Mouse (Mus musculus) hindbrain, embryonic 14.5 days (tissue): ENCODE measurements around the gene 2310057J18Rik. TPM values are rescaled to one million over a fixed set of nuclear protein-coding genes. Genes with fewer than 3 reads are reported as not detected.
"Not testable (repeated sequence)": the region's sequence is repeated elsewhere in the genome, so short reads cannot be mapped to it uniquely, and the experiment has no call there.

Experiments used
- ATAC-seq: fragments of 200-750 bp; cut with Nextera tagmentation; 2 replicates; pipeline ENCODE4 v1.8.0; 2017; ENCODE audit warnings: moderate number of reproducible peaks, mild to moderate bottlenecking, moderate TSS enrichment, moderate library complexity; ENCODE audit not compliant: low FRiP score
- DNase-seq: peaks from one replicate; pipeline ENCODE4 v3.0.0-alpha.2; 2015; ENCODE audit warnings: low spot score
- H3K27ac ChIP-seq: fragments of 300-500 bp; sonication (generic); 2 replicates; pipeline ENCODE4 v1.5.1; 2014; ENCODE audit warnings: mild to moderate bottlenecking, moderate library complexity
- H3K27me3 ChIP-seq: fragments of 300-500 bp; sonication (generic); 2 replicates; pipeline ENCODE4 v1.6.1; 2014; ENCODE audit warnings: mild to moderate bottlenecking, low read length, mixed read lengths; ENCODE audit not compliant: control insufficient read depth, insufficient read depth
- H3K36me3 ChIP-seq: fragments of 300-500 bp; sonication (generic); replicated peaks from 2 replicates; pipeline ENCODE4 v1.6.1; 2014; ENCODE audit not compliant: control insufficient read depth, insufficient read depth
- H3K4me1 ChIP-seq: fragments of 300-500 bp; sonication (generic); replicated peaks from 2 replicates; pipeline ENCODE4 v1.6.1; 2014; ENCODE audit warnings: antibody characterized with exemption, low read length, mixed read lengths; ENCODE audit not compliant: control insufficient read depth, insufficient read depth
- H3K4me2 ChIP-seq: fragments of 300-500 bp; sonication (generic); replicated peaks from 2 replicates; pipeline ENCODE4 v1.6.1; 2014; ENCODE audit warnings: mild to moderate bottlenecking, moderate library complexity
- H3K4me3 ChIP-seq: fragments of 300-500 bp; sonication (generic); replicated peaks from 2 replicates; pipeline ENCODE4 v1.5.1; 2014; ENCODE audit warnings: mild to moderate bottlenecking, low read length
- H3K9ac ChIP-seq: fragments of 300-500 bp; sonication (generic); 2 replicates; pipeline ENCODE4 v1.6.1; 2014
- H3K9me3 ChIP-seq: fragments of 300-500 bp; sonication (generic); 2 replicates; pipeline ENCODE4 v1.6.1; 2016; ENCODE audit warnings: low read length; ENCODE audit not compliant: control insufficient read depth
- WGBS: fragments of 180-500 bp; shearing (Covaris S2); extraction: QIAGEN DNeasy Blood & Tissue Kit; methylation state at CpG from one replicate; pipeline ENCODE4 v1.1.7; 2014; 5-methylcytosine and 5-hydroxymethylcytosine counted together
- polyA plus RNA-seq: library from polyadenylated mRNA; unstranded; fragments of >200 nt; fragmentation: Nextera tagmentation; extraction: Ambion mirVana; gene quantifications from 2 replicates; pipeline ENCODE4 v1.2.1, GENCODE M21; 2014

Gene 2310057J18Rik
- not detected in 2 replicates for polyA plus RNA-seq

DNA sequence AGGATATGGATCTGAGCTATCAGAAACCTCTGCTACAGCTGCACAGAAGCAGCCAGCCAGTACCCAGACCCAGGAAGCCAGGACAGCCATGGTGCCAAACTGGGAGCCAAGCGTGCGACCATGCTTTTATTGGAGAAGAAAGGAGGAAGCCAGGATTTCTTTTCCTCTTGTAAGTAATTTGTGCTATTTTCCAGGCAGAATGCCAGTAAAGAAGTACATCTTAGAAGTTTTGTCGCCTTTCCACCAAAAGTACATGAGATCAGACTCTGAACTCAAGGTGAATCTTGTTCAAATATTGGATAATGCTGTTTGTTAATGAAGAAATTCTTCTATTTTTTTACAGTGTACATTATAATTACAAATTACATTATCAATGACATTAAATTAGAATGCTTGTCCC, at the start of gene 2310057J18Rik:
2310057J18Rik (minus strand) TSS at position 101 of the 400 bp plus-strand sequence.
- H3K36me3 ChIP-seq: no peaks in the 10 kb centered on the region
- ATAC-seq: no peak

GRCm38 (mm10) chr10:29029960-29030359, 43.9 kb upstream of the 2310057J18Rik start:
- not testable (repeated sequence) for H3K27ac ChIP-seq
- 0 out of 2 replicates have a peak, but pooled peaks have one; percentile 37 for ATAC-seq
- 96% methylated on average over 10 of the region's 20 CpGs for WGBS

More for the DNA sequence above, at the start of gene 2310057J18Rik:
- Histone ChIP-seq H3K4me2 (no peak within 1 kb of the TSS), H3K9me3 (no peaks in the 10 kb centered on the region), H3K4me1 (no peaks in the 10 kb centered on the region), H3K27ac (no peak within 1 kb of the TSS), H3K4me3 (no peak within 1 kb of the TSS), H3K9ac (no peak within 1 kb of the TSS), H3K27me3 (no peaks in the 10 kb centered on the region)
- DNase-seq: no peak
- WGBS: 91% methylated on average over 3 of the region's 3 CpGs

GRCm38 (mm10) chr10:29019496-29020270, 33.6 kb upstream of the 2310057J18Rik start:
- H3K9ac ChIP-seq: no peak overlapping the region
- no peak overlapping the region for H3K27ac ChIP-seq
- WGBS: 58% methylated on average over 7 of the region's 7 CpGs
- H3K4me3 ChIP-seq: no peak overlapping the region
- no peak for DNase-seq
- no peaks in the 10 kb centered on the region for H3K9me3 ChIP-seq
- no peak for ATAC-seq
- no peaks in the 10 kb centered on the region for H3K27me3 ChIP-seq
- no peak overlapping the region for H3K4me2 ChIP-seq
- H3K36me3 ChIP-seq: no peaks in the 10 kb centered on the region
- H3K4me1 ChIP-seq: no peaks in the 10 kb centered on the region

More at GRCm38 (mm10) chr10:29029960-29030359, 43.9 kb upstream of the 2310057J18Rik start:
- H3K4me1 ChIP-seq, H3K27me3 ChIP-seq, H3K9me3 ChIP-seq, H3K36me3 ChIP-seq, H3K9ac ChIP-seq, DNase-seq, H3K4me2 ChIP-seq, H3K4me3 ChIP-seq: not testable (repeated sequence)

- Histone ChIP-seq H3K4me1 (no peaks in the 10 kb centered on the region), H3K9me3 (no peaks in the 10 kb centered on the region), H3K4me2 (no peak overlapping the region), H3K27me3 (no peaks in the 10 kb centered on the region), H3K9ac (no peak overlapping the region), H3K4me3 (no peak overlapping the region), H3K36me3 (no peaks in the 10 kb centered on the region), H3K27ac (no peak overlapping the region)
- ATAC-seq (no peak), DNase-seq (no peak)
These were observed 11.7 kb upstream of the 2310057J18Rik start for GRCm38 (mm10) chr10:28997776-28998175.

- Histone ChIP-seq H3K4me3 (no peak overlapping the region), H3K4me2 (no peak overlapping the region), H3K27ac (no peak overlapping the region), H3K9me3 (no peaks in the 10 kb centered on the region), H3K36me3 (no peaks in the 10 kb centered on the region), H3K9ac (no peak overlapping the region), H3K27me3 (no peaks in the 10 kb centered on the region), H3K4me1 (no peaks in the 10 kb centered on the region)
- ATAC-seq (no peak), DNase-seq (no peak)
- 80% methylated on average over 2 of the region's 2 CpGs for WGBS
These were observed 2.9 kb upstream of the 2310057J18Rik start for GRCm38 (mm10) chr10:28988990-28989389.

GRCm38 (mm10) chr10:28968189-28968588, 17.9 kb downstream of the 2310057J18Rik start:
- Histone ChIP-seq H3K4me1 (no peaks in the 10 kb centered on the region), H3K36me3 (no peaks in the 10 kb centered on the region)

DNA sequence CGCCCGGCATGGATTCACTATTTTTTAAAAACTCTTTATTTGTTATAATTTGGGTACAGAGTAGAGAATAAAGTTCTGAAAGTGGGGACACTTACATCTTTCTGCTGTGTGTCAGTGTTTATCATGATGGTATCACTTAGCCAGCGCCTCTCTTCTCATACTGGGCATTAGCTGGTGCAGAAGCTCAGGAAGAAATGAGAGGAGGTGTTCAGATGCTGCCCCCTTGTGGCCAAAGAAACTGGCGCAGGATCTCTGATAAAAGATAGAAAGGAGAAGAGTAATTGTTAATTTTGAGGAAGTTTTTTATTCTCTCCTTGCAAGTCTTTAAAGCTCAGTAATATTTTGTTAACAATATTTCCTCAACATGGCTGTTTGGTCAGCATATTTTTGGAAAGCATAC, 31.0 kb downstream of the 2310057J18Rik start:
- WGBS: 56% methylated on average over 4 of the region's 4 CpGs
- ATAC-seq (0 out of 2 replicates have a peak, but pooled peaks have one; percentile 59), DNase-seq (peak; percentile 84)
- H3K4me3 ChIP-seq: no peak overlapping the region
- H3K27ac ChIP-seq: no peak overlapping the region
- no peaks in the 10 kb centered on the region for H3K4me1 ChIP-seq
- no peak overlapping the region for H3K4me2 ChIP-seq
- H3K9me3 ChIP-seq: no peaks in the 10 kb centered on the region
- no peak overlapping the region for H3K9ac ChIP-seq
- H3K36me3 ChIP-seq: no peaks in the 10 kb centered on the region
- no peaks in the 10 kb centered on the region for H3K27me3 ChIP-seq

More at GRCm38 (mm10) chr10:28968189-28968588, 17.9 kb downstream of the 2310057J18Rik start:
- Histone ChIP-seq H3K4me2 (no peak overlapping the region), H3K9ac (no peak overlapping the region), H3K4me3 (no peak overlapping the region), H3K27me3 (no peaks in the 10 kb centered on the region), H3K9me3 (no peaks in the 10 kb centered on the region), H3K27ac (no peak overlapping the region)
- peak; percentile 14 for DNase-seq
- WGBS: 93% methylated on average over 1 of the region's 1 CpGs
- ATAC-seq: no peak

DNA sequence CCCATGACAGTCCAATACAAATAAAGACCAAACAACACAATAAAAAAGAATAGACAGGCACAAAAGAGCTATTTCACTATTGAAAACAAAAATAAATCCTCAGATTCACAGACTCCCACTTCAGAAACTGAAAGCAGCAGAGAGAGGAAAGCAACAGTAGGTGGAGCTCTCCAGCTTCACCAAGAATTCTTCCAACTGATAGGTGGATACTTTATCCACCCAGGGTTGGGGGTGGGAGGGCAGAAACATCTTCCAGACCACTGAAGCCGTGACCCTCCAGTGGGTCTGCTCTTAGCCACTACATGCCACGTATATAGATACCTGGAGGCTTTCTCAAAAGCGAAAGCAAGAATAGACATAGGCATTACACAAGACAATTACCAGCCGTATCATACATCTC, 31.6 kb downstream of the 2310057J18Rik start:
- no peaks in the 10 kb centered on the region for H3K27me3 ChIP-seq
- no peaks in the 10 kb centered on the region for H3K4me1 ChIP-seq
- no peak overlapping the region for H3K4me3 ChIP-seq
- WGBS: 69% methylated on average over 4 of the region's 4 CpGs
- no peaks in the 10 kb centered on the region for H3K36me3 ChIP-seq
- ATAC-seq (peak; percentile 17; the same call in 1 of the 2 replicates), DNase-seq (no peak)
- no peak overlapping the region for H3K4me2 ChIP-seq
- no peak overlapping the region for H3K9ac ChIP-seq
- H3K27ac ChIP-seq: no peak overlapping the region
- H3K9me3 ChIP-seq: no peaks in the 10 kb centered on the region
